Mouse (Mus musculus) layer of hippocampus, adult 11-12 months (tissue): ENCODE measurements around the gene Mogat2.

Experiments
- DNase-seq: peaks from one replicate; pipeline ENCODE4 v3.0.0; 2022; ENCODE audit warnings: low spot score

The Mogat2 gene

DNA sequence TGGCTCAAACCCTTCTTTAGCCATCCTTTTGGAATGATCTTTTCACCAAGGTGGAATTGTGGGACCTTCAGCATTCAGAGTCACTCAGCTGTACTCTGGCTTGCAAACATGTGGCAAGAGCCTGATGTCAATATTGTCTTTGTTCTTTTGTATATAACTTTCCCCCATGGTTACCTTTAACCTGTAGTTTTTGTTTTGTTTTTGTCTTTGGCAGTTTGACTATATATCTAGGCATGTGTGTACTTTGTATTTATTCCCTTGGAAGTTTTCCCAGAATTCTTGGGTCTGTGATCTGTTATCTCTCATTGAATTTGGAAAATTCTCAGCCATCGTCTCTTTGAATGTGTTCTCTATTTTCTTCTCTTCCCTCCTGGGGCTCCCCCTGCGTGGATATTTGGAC lies 43.9 kb downstream of the Mogat2 start:
- DNase-seq, result no peak

DNA sequence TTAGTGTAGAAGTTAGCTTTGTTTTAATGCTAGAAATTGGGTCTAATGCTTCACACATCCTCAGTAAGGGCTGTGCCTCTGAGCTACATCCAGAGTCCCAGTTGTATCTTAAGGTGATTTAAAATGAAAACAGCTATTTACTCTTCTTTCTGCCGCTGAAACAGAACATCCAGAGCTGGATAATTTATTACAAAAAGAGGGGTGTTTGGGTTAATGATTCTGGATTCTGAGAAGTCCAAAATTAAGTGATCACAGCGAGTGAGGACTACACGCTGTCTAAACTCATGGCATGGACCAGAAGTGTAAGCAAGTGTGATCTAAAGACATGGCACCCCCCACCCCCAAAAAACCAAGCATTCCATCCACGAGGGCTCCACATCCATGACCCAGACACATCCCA lies 44.5 kb downstream of the Mogat2 start:
- no peak for DNase-seq

DNA sequence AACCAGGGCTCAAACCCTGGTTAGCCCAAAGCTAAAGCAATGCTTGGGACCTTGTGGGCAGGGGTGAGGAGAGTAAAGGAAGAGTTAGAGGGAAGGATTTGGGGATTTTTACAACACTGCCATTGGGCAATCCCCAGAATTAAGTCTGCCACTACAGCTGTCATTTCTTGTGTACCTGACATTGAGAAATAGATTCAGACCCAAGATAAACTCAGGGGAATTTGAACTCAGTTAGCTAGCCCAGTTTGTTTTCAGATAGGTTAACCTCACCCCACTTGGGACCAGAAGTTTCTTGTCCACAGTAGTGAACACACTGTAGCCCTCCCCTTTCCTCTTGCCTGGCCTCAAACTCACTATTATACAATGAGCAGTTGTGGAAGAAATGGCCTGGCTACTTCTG lies 47.0 kb downstream of the Mogat2 start:
- DNase-seq, result no peak

DNA sequence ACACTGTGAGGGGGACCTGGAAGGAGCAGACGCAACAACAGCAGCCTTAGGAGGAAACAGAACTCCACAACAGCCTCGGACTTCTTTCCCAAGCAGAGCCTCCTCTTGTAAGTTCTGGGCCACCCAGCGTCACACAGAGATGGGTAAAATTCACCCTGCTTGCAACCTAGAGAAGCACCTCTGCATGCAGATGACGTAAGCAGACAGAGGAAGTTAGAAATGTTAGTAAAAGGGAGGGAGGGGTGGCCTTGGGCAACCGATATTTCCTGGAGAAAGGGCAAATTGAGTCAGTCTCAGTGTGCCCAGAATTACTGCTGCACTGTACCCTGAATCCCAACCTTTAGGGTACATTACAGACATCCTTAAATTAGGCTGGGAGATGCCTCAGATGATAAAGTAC lies 48.5 kb downstream of the Mogat2 start:
- DNase-seq, result no peak

DNA sequence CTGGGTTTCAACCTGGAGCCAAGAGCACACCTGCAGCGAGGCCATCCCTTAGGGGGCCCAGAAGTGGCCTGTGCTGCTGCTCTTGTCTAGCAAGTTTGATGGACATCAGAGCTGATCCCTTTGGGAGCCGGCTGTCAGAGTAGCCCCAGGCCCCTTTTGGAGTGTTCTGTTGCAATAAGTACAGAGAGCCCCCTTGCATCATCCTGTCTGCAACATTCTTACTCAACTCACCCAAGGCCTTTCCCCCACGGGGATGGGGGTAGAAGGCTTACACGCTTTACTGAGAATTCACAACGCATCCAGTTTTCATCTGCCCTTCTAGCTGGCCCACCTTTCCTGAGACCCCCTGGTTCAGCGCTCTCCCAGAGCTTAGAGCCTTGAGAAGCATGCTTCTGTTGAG lies 49.8 kb downstream of the Mogat2 start:
- DNase-seq, result no peak

DNA sequence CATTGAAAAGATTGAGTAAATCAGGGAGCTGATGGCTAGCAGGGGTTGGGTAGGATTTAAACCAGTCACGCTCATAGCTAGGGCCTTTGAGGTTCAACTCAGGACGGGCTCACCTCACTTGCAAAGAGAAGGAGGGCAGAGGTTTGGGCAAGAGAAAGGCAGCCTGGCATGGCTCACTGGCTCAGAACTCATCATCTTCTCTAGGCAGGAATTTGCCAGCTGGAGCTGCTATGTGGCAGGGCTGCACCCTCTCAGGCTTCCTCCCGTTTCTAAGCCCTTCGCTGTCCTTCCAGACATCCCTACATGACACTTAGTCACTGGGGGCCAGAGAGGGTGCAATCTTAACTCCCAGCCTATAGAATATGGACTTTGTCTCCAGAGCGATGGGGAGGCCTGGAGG lies 51.0 kb downstream of the Mogat2 start:
- DNase-seq, result no peak

DNA sequence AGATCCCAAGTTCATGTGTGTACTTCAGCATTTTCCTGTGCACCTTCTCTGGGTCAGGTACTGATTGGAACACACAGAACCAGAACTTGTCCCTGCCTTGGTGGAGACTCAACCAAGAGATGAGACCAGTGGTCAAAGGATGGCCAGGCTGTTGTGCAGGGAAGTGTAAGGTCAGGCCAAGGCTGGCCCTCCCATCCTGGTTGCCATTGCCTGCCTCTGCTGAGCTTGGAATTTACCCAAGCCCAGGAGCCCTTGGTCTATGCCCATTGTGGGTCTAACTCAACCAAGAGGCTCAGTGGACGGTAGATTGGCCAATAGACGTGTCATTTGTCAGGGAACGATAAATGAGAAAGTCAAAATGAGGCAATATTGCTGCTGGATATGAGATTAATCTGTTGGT lies 53.0 kb downstream of the Mogat2 start:
- DNase-seq, result no peak

DNA sequence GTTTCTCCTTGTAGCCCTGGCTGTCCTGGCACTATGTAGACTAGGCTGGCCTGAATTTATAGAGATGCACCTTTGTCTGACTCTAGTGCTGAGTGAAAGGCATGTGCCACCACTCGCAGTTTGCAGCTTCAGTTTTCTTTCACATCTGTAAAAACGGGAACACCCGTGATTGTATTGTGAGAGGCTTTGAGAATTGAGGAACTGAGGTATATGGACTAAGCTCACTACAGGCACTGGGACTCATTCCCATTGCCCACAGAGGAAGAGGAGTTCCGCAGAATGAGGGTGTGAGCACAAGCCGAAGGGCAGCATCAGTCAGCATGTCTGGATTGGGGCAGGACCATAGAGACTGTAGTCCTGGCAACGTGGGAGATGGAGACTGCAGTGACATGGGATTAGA lies 54.7 kb downstream of the Mogat2 start:
- no peak for DNase-seq

DNA sequence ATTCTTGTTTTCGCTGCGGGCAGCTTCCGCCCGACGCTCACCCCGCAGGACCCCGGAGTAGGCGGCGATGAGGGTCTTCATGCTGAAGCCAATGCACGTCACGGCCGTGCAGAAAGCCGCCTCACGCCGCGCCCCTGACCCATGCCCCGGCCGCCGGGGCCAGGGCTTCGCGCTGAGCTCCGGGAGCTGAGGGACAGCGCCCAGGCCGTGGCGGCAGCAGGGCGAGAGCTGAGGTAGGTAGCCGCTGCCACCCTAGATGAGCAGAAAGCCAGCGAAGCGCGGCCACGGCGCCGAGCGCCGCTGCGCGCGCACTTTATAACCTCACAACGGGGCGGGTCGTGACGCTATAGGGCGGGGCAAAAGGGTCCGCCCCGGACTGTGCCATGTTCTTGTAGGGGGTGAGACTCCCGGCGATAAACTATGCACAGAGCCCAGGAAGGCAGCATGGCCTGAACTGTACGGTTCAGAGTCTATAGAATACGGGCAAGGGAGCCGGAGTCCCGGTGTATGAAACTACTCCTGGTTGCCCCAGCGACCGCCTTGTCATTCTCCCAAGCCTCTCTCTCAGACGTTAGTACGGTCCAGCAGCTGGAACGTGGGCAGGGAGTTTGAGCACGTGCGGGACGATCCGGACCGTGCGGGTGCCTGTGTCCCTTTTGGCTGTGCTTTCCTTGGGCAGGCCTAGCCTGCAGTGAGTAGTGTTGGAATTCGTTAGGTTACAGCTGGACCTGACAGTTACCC lies 55.8 kb downstream of the Mogat2 start, which contains the start of gene Dgat2:
Gene Dgat2 (minus strand): TSS at position 288 of the 741 bp plus-strand sequence.
- DNase-seq, result peak; percentile 91

DNA sequence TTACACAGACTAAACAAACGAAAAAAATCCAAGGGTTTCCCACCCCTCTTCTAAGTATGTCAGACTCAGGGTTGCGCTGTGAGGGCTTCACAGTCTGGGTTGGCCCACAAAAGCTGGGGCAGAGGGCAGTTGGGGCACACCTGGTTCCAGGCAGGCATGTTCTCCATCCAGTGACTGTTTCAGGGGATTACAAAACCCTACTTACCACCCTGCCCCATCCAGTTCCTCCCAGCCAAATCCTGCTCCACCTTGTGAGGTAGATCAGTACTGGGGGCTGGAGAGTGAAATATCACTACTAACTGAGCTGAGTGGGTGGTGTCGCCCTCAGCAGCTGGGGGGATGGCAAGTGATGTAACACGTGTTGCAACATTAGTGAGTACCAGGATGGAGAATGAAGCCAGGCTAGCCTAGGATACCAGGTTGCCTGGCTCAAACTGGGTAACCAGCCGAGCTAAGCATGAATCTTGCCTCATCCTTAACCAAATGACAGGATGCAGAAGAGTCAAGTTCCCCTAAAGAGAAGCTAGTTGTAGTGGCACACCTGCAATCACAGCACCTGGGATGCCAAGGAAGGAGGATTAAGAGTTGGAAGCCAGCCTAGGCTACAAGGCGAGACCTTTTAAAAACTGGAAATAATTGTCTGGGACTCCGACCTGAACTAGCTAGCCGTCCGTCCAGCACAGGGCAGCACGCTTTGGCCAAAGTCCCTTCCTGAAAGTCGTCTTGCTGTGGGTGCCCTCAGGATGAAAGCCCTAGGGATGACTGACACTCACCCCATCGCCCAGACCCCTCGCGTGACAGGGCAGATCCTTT lies 56.6 kb downstream of the Mogat2 start:
- peak; percentile 43 for DNase-seq

DNA sequence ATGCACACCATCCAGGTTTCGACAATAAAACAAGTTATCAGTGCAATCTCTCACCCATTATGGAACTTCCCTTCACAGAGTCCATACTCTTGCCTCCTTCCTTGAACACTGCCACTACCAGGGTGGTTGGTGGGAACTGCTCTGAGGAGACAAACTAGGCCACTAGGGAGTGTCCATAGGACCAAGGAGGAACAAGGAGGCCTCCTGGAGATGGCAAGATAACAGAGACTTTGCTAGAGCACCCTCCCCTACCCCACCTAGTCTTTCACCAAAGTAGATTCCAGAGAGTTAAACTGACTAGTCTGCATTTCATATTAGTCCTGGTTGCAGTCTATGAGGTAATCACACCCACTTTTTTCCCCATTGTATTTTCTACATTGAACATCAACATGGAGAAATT lies 58.3 kb downstream of the Mogat2 start:
- DNase-seq, result no peak

DNA sequence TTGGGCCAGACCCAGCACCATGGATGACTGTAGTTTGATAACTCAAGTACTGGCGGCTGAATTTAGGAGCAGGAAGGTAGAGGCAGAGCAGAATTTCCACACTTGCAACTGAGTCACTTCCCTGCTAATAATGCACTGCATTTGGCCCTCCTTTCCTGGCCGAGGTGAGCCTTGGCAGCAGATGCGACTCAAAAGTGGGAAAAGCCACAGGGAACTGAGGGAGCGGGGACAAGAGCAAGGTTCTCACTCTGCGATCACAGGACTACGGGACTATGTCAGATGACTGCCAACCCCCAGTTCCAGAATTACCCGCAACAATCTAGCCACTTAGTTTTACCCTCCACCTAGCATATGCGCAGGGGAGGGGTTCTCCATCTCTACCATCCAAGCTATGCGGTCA lies 59.1 kb downstream of the Mogat2 start:
- DNase-seq, result no peak

DNA sequence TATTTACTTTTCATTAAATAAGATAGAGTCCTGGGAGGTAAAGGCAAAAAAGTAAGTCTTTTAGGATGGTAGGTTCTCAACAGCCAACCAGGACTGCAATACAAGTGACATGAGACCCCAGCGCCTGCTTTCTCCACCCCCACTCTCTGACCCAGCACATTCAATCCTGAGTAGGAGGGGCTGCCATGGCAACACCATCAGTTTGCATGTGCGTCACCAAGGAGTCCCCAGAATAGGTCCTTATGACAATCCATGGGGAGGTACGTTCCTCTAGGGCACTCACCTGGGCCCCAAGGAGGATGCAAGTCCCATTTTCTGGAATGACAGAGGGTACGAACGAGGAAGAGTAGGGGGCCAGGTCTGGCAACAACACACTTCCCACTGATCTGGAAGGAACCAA lies 61.0 kb downstream of the Mogat2 start:
- DNase-seq, result no peak

DNA sequence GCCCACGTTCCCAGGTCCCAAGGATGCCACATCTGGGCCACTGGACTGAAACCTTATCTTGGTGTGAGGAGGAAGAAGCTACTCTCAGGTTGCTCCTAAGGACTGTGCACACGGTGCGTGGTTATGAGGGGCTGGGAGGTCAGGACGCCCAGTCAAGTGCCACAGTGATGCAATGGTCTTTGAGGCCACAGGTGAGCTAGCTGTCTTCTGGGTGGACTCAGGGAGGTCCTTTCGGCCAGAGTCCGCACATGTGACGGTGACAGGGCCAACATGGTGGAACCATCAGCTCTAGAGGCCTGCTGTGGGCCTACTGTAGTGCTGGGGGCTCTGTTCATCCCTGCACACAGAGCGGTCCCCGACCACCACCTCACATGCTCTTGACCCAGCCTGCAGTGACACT lies 62.8 kb downstream of the Mogat2 start:
- DNase-seq, result no peak

DNA sequence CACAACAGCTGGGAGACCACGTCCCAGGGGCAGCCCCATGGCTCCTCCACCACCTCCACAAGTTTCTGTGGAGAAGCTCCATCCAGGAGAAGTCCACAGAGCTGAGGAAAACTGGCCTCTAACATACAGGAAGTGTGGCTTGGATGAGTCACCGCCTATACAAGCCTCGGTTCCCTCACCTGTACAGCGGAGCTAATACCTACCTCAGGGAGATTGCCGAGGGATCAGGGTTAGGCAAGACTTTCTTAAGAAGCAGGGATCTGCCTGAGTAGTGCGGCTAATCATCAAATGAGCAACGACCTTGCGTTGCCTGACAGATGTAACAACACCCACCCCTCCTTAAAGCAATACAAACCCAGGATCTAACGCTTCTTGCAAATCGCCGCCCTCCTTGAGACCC lies 63.3 kb downstream of the Mogat2 start:
- DNase-seq, result no peak

DNA sequence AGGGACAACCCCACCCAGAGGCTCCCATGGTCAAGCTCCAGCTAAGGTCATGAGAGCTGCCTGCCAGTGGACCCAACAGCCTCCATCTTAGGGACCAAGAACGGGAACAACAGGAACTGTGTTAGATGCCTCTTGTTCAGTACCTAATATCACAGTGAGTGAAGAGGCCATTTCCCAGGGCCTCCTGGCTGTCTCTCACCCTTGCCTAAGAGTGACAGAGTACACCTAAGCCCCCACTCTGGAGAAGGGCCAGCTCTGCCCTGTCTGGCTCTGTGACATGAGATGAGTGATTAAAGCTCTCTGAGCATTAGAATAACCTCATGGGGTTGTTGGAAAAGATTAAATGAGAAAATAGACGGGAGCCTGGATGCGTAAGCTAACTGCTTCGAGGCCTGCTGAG lies 64.4 kb downstream of the Mogat2 start:
- DNase-seq, result no peak

DNA sequence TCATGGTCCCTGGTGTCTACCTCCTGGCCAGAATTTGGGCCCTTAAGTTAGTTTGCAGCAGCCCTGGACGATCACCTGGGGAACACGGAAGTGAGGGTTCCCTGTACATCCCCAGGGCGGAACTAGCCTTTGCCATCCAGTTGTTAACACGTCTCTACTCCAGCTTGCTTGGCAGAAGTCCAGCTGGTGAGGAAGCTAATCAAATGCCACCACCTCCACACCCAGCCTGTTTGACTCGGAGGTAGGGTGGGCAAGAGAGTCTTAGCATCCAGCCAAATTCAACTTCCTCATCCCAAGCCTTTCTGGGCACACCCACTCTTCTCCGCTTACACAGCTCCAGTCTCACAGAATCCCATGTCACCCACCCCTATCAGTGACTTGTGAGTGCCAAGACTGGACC lies 65.5 kb downstream of the Mogat2 start:
- DNase-seq, result no peak

DNA sequence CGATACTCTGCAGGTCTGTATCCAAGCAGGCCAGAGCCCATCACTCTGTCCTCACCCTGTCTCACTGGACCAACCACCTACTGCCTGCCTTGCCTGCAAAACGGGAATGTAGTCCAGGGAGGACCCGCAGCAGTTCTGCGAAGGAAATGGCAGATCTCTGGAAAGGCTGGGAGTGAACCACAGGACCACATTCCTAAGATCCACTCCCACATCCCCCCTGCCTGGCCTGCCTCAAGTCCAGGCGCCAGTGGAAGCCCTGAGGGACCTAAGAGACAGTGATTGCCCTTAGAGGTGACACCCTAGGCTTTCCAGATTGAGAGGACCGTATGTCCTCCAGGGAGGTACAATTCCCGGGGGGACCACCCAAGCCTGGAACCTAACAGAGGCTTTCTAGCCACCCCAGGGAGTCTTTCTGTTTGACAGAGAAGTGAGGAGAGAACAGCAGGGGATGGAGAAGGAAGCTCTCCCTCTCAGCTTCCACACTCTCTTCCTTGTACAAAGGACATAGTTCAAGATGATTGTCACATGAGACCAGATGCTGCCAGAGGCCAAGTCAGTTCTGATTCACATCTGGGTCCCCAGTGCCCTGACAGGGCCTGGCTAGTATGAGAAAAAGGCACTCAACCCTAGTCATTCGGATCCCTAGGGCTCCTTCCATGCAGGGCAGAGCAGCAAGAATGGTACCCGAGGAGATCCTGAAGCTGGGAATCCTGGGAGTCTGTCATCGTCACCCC lies 66.5 kb downstream of the Mogat2 start:
- DNase-seq, result no peak

DNA sequence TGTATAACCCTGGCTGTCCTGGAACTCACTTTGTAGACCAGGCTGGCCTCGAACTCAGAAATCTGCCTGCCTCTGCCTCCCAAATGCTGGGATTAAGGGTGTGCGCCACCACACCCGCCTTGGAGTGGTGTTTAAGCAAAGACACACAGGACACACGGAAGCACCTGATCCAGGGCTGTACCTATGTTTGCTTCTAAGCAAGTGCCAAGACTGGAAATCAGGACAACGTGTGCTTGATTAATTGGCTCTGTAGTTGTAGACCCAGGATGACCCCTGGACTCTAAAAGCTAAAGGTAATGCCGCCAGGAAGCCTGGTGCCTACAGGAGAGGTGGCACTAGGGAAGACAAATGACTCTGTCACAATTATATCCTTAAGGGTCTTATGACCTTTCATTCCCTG lies 67.9 kb downstream of the Mogat2 start:
- no peak for DNase-seq

DNA sequence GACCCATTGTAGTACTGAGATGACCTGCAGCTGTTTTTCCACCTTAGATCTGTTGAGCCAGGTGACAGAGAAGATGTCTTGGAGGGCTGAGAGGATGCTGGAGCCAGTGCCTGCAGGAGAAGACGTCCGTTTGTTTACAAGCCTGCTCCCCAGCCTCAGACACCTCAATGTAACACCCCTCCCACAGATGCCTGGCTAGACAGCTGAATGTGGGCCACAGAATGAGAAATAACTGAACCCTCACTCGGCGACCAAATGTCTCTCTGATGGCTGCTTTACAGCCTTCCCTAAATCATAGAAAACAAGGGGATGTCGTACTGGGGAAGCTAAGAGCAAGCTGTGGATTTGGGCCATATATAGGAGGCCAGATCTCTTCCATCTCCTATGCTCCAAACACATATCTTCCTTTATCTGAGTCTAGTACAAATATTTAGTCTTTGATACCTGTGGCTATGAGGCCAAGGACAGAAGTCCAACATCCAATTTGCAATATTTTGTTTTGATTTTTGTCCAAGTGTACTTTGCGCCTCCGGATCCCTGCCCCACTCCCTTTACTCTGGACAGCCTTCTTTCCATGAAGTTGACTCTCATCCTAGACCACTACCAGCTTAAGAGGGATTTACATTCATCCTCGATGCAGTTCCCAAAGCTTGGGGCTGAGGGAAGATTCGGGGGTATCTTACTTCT lies 68.6 kb downstream of the Mogat2 start:
- DNase-seq, result no peak
